Mouse (Mus musculus) olfactory bulb, adult 2 months (tissue): ENCODE measurements at regions not wholly inside any gene's neighbourhood (a gene's known extent, or its start where the extent isn't known, plus 50 kb on each side); places are given as distances from the start of the nearest gene placed in this dataset.

Experiments
- H3K27ac ChIP-seq: fragments of 200-500 bp; 2 replicates; pipeline ENCODE4 v1.5.1; 2012; ENCODE audit warnings: low read depth, low read length; ENCODE audit not compliant: insufficient read depth
- H3K4me1 ChIP-seq: fragments of 200-500 bp; 2 replicates; pipeline ENCODE4 v1.6.1; 2012; ENCODE audit warnings: low read length; ENCODE audit not compliant: control insufficient read depth, insufficient read depth
- H3K4me3 ChIP-seq: fragments of 200-500 bp; 2 replicates; pipeline ENCODE4 v1.5.1; 2012; ENCODE audit warnings: mild to moderate bottlenecking, low read depth, low read length, moderate library complexity; ENCODE audit not compliant: insufficient read depth
- CTCF ChIP-seq: fragments of 200-500 bp; IDR thresholded peaks from 2 replicates; pipeline ENCODE4 v1.5.1; 2012; ENCODE audit warnings: low read depth, mild to moderate bottlenecking, low read length, moderate library complexity; ENCODE audit not compliant: insufficient read depth
- POLR2A ChIP-seq: fragments of 200-500 bp; IDR thresholded peaks from 2 replicates; pipeline ENCODE4 v1.6.1; 2012; ENCODE audit warnings: mild to moderate bottlenecking, low read depth, low read length, moderate library complexity; ENCODE audit not compliant: insufficient read depth
- WGBS: fragments of 180-500 bp; shearing (Covaris S2); methylation state at CpG from one replicate; pipeline ENCODE4 v1.1.7; 2018; 5-methylcytosine and 5-hydroxymethylcytosine counted together

DNA sequence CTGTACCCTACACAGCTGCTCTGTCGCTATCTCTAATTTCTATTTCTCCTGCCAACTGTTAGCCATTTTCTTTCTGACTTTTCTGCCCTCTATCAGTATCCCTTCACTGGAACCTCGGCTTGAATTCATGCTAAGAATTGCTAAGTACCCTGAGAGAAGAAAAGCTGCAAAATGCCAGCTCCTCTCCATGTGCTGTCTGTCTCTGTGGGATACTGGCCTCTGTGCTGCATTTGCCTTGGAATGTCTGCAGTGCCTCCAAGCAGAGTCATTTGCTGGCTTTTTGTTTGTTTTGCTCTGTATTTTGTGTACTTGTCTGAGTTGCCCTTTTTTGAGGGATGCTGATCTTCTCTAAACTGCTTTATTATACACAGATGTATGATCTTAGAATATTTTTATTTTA, 215.5 kb downstream of the Akain1 start:
- Histone ChIP-seq H3K27ac (no peak overlapping the region), H3K4me1 (no peaks in the 10 kb centered on the region), H3K4me3 (no peak overlapping the region)
- 51% methylated on average over 2 of the region's 2 CpGs for WGBS
- TF ChIP-seq POLR2A (no peak), CTCF (no peak)

DNA sequence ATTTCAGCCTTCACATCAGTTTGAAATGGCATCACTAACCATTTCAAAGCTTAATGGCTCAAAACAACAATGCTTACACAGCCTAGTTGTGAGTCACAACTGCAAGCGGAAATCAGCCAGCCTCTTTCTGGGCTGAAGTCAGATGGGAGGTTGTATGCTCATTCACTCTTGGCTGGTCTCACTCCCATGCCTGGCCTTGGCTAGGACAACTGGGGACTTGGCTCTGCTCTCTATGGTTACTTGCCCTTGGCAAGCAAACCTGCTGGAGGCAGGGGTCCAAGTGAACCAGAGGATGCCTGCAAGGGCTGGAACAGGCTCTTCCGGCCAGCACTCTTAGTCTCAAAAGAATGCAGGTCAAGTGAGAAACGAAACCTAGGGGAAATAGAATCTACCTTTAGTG, 233.4 kb downstream of the Akain1 start:
- peaks cover 2% of the 10 kb centered on the region; the same call in 1 of the 2 replicates for H3K4me1 ChIP-seq
- H3K27ac ChIP-seq = no peak overlapping the region
- 26% methylated on average over 3 of the region's 3 CpGs for WGBS
- TF ChIP-seq POLR2A (no peak), CTCF (no peak)
- no peak overlapping the region for H3K4me3 ChIP-seq

DNA sequence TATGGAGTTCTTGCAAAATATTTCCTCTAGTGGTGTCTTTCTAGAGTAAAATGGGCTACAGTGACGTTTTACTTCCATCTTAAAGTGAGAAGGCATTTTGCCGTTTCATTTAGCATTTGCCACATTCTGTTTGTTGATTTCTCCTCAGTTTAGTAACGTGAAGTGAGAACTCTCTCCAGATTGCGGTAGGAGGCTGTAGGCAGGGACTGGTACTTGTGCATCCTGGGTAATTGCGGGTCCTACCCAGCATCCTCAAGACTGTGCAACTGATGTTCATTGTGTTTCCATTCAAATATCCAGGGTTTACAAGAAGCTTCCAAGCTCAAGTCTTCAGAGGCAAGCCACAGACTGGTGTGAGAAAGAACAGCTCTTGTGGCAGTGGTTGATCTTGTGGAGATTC, 244.0 kb downstream of the Akain1 start:
- 78% methylated on average over 5 of the region's 5 CpGs for WGBS
- no peak overlapping the region for H3K27ac ChIP-seq
- TF ChIP-seq CTCF (no peak), POLR2A (no peak)
- H3K4me3 ChIP-seq = no peak overlapping the region
- H3K4me1 ChIP-seq = no peaks in the 10 kb centered on the region

DNA sequence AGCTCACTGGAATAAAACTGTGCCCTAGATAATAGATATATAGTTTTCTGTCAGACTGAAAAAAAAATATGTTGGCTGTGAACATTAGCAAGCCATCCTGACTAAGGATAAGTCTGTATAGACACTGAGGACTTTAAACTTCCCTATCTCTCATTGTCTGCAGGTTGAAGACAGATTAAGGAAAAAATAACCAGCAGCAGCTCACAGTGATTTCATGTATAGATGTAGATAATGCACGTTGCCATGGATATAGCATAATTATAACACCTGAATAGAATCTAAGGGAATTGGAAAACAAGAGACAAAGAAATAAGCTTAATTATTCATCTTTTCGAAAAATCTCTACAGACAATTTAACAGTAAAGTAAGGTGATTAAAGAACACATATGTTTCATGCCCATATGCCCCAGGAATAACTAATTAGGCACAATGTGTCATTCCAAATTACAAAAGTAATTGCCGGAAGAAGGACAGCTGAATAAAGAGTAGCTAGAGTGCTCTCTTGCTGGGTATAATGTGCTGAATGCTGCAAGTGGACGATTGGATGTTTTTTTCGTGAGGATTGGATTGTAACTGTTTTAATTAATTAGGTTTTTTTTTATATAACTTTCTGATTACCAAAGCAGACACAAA, 246.6 kb downstream of the Akain1 start:
- Histone ChIP-seq H3K4me3 (no peak overlapping the region), H3K4me1 (no peaks in the 10 kb centered on the region), H3K27ac (no peak overlapping the region)
- WGBS = 35% methylated on average over 5 of the region's 5 CpGs
- TF ChIP-seq POLR2A (no peak), CTCF (no peak)

DNA sequence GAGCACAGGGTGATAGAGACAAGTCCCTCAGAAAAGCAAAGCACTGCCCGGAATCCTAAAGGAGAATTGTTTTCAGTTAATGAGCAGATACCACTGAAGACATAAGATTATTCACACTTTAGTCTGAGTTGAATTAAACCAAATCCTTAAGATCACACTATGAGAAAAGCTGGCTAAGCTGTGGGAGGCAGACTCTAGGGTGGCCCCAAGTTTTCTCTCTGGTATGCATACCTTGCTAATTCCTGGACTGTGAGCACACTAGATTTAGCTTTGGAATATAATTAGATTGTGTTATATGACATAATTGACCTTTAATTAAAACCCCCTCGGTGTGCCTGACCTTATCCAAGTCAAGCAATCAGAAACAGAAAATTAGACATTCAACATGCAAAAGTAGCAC, 247.3 kb downstream of the Akain1 start:
- TF ChIP-seq CTCF = no peak
- no peak for TF ChIP-seq POLR2A
- H3K4me3 ChIP-seq = no peak overlapping the region
- no peaks in the 10 kb centered on the region for H3K4me1 ChIP-seq
- WGBS = 28% methylated on average over 2 of the region's 2 CpGs
- no peak overlapping the region for H3K27ac ChIP-seq

DNA sequence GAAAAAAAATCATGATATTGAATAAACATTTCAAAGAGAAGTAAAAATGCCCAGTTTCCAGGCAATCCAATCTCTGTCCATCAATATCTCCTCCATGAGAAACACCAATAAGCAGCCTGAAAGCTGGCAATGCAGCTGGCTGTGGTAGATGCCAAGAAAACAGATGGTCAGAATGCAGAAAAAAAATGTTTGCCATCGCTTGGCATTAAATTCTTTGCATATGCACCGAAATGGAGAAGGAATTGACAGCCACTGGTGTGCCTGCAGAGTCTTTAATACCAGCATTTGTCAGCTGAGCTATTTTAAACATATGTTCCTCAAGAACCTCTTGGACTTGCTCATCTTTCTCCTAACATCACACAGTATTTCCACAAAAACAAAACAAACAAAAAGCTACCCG, 256.2 kb downstream of the Akain1 start:
- Histone ChIP-seq H3K27ac (no peak overlapping the region), H3K4me3 (no peak overlapping the region), H3K4me1 (no peaks in the 10 kb centered on the region)
- WGBS = 58% methylated on average over 3 of the region's 3 CpGs
- TF ChIP-seq POLR2A = no peak
- TF ChIP-seq CTCF = no peak

DNA sequence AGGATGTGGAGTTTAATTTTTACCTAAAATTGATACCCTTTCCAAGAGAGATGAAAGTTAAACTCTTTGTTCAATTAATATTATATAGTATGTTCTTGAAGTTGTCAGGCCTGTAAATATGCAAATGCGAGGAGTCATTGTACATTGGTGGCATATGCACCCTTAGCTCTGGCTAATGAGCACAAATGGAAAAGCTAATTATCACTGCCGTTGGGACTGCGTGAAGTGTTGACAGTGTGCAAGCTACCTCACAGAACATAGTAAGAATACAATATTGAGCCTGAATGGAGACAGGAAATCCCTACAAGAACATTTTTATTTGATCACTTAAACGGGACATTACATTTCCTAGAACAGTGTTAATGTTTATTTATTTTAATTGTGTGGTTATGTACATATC, 241.5 kb upstream of the Dlgap1 start:
- TF ChIP-seq POLR2A (no peak), CTCF (no peak)
- H3K4me1 ChIP-seq = no peaks in the 10 kb centered on the region
- H3K4me3 ChIP-seq = no peak overlapping the region
- 61% methylated on average over 4 of the region's 4 CpGs for WGBS
- H3K27ac ChIP-seq = no peak overlapping the region

DNA sequence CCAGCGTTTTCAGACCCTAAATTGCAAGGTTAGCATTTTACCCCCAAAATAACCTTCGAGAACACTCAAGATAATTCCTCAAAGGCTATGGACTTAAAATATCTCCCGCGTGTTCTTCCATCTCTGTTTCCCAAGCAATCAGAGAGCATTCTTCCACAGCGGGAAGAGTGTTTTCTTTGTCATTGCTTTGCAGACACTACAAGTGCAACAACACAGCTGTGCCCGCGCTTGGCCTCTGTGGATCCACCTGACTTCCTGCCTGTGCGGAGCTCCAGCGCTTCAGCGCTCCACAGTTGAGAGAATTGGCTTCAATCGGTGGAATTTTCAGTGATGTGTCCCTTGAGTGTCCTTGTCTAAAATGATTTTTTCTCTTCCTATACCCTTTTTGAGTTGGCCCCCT, 235.9 kb upstream of the Dlgap1 start:
- Histone ChIP-seq H3K4me3 (no peak overlapping the region), H3K4me1 (no peaks in the 10 kb centered on the region), H3K27ac (no peak overlapping the region)
- TF ChIP-seq POLR2A (no peak), CTCF (no peak)
- WGBS = 79% methylated on average over 11 of the region's 11 CpGs

DNA sequence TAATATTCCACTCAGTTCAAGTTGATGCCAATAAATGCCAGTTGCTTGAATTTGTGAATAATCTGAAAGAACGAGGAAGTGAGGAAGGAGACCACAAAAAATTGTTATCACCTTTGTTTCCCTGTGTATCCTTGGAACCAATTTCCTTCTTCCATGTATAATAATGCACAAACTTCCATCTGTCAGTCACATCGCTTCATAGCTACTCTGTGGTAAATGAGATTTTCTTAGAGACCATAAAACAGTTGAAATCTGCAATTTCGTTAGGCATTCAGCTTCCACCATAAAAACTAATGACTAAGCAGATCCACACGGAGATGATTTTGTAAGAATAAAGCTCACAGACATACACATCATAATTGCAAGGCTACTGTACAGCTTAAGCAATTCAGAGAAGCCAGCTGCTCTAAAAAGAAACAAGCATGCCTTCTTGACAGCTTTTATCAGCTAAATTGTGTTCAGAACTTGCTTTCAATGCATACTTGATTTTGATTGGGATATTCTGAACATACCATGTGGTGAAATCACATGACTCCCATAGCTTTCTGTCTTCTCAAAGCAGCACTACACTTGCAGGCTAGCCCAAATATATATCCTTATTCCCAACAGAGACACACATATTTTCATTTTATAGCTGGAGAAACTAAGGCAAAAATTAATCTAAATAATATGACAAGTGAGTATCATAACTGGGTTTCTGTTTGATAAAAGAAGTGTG, 232.3 kb upstream of the Dlgap1 start:
- Histone ChIP-seq H3K4me1 (no peaks in the 10 kb centered on the region), H3K27ac (no peak overlapping the region), H3K4me3 (no peak overlapping the region)
- WGBS = 62% methylated on average over 4 of the region's 4 CpGs
- TF ChIP-seq CTCF = no peak
- TF ChIP-seq POLR2A = no peak

DNA sequence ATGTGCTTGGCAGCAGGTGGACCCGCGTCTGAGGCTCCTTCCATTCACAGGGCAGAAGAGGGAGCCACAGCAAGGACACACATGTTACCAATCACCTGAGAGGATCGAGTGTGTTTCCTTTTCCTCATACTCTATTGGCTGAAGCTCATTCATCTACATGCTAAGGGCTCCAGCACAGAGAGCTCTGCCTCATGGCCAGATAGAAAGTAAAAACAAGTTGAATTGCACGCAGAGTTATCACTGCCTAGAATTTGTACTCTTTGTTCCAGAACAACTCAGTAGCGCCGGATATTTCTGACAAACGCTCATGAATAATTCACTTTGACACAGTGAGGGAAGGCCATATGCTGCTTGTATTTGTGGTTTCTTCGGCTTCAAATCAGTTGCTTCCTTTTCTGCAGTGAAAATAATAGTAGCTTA, 199.9 kb upstream of the Dlgap1 start:
- TF ChIP-seq POLR2A (no peak), CTCF (no peak)
- peak overlapping the region; percentile 51; the same call in 1 of the 2 replicates for H3K27ac ChIP-seq
- 35% methylated on average over 8 of the region's 8 CpGs for WGBS
- peaks cover 4% of the 10 kb centered on the region for H3K4me1 ChIP-seq
- H3K4me3 ChIP-seq = no peak overlapping the region

DNA sequence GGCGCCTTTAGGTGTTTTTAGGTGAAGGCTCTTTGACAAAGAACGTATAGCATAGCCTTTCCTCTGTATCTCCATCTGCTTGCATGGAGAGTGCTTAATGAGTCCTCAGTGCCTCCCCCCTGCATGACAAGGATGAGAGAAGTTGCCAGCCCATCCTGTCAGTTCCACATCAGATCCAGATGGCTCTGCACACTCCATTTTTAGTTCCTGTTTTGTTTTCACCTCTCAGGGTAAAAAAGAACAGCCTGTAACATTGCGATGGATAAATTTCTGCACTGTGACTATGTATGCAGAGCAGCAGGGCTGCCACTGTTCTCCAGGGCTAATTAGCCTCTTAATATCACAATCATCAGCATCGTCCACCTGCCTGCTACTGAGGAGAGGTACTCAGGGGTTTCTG, 198.8 kb upstream of the Dlgap1 start:
- peak overlapping the region; percentile 95 for H3K27ac ChIP-seq
- H3K4me1 ChIP-seq = peaks cover 4% of the 10 kb centered on the region
- no peak for TF ChIP-seq CTCF
- TF ChIP-seq POLR2A = no peak
- WGBS = 45% methylated on average over 4 of the region's 4 CpGs
- no peak overlapping the region for H3K4me3 ChIP-seq
